Mouse (Mus musculus): ENCODE measurements at regions not wholly inside any gene's neighbourhood (a gene's known extent, or its start where the extent isn't known, plus 50 kb on each side); places are given as distances from the start of the nearest gene placed in this dataset.
A peak's percentile ranks its signal among the peaks of the same experiment; 100 is the strongest.

- H3K36me3 ChIP-seq (ENCODE audit: control insufficient read depth, insufficient read depth, low read length): no peaks in the 10 kb centered on the region
- no peak overlapping the region for H3K27ac ChIP-seq (ENCODE audit: low read length)
- ATAC-seq (ENCODE audit: low read depth): no peak
- H3K4me2 ChIP-seq (ENCODE audit: low read depth, low read length): no peak overlapping the region
- no peak overlapping the region for H3K9ac ChIP-seq (ENCODE audit: low read length)
- 46% methylated on average over 12 of the region's 12 CpGs for WGBS
- H3K9me3 ChIP-seq (ENCODE audit: control insufficient read depth, low read length): no peaks in the 10 kb centered on the region
- H3K4me3 ChIP-seq (ENCODE audit: low read length): no peak overlapping the region
- H3K27me3 ChIP-seq (ENCODE audit: control insufficient read depth, insufficient read depth, low read depth, low read length): peaks cover 8% of the 10 kb centered on the region
- H3K4me1 ChIP-seq (replicated peaks; ENCODE audit: control insufficient read depth, insufficient read depth, low read length): no peaks in the 10 kb centered on the region
Measured at GRCm38 (mm10) chr12:106374840-106375375, 364.9 kb downstream of the Vrk1 start.

- no peak for ATAC-seq (ENCODE audit: low read depth)
- Histone ChIP-seq H3K4me1 (replicated peaks; ENCODE audit: control insufficient read depth, insufficient read depth, low read length) (no peaks in the 10 kb centered on the region), H3K27ac (ENCODE audit: low read length) (no peak overlapping the region), H3K36me3 (ENCODE audit: control insufficient read depth, insufficient read depth, low read length) (no peaks in the 10 kb centered on the region), H3K4me2 (ENCODE audit: low read depth, low read length) (no peak overlapping the region), H3K4me3 (ENCODE audit: low read length) (no peak overlapping the region), H3K9ac (ENCODE audit: low read length) (no peak overlapping the region), H3K27me3 (ENCODE audit: control insufficient read depth, insufficient read depth, low read depth, low read length) (peaks cover 10% of the 10 kb centered on the region), H3K9me3 (ENCODE audit: control insufficient read depth, low read length) (no peaks in the 10 kb centered on the region)
- 87% methylated on average over 13 of the region's 13 CpGs for WGBS
Measured at GRCm38 (mm10) chr12:106375886-106376285, 365.9 kb downstream of the Vrk1 start.

GRCm38 (mm10) chr12:106376783-106377182 lies 366.8 kb downstream of the Vrk1 start:
- 58% methylated on average over 12 of the region's 12 CpGs for WGBS

GRCm38 (mm10) chr12:106377281-106377680 lies 367.3 kb downstream of the Vrk1 start:
- Histone ChIP-seq H3K4me1 (replicated peaks; ENCODE audit: control insufficient read depth, insufficient read depth, low read length) (no peaks in the 10 kb centered on the region), H3K27me3 (ENCODE audit: control insufficient read depth, insufficient read depth, low read depth, low read length) (peaks cover 10% of the 10 kb centered on the region), H3K27ac (ENCODE audit: low read length) (no peak overlapping the region), H3K9ac (ENCODE audit: low read length) (no peak overlapping the region), H3K36me3 (ENCODE audit: control insufficient read depth, insufficient read depth, low read length) (no peaks in the 10 kb centered on the region), H3K4me2 (ENCODE audit: low read depth, low read length) (no peak overlapping the region), H3K9me3 (ENCODE audit: control insufficient read depth, low read length) (no peaks in the 10 kb centered on the region), H3K4me3 (ENCODE audit: low read length) (no peak overlapping the region)
- WGBS: 86% methylated on average over 1 of the region's 1 CpGs
- ATAC-seq (ENCODE audit: low read depth): no peak

More at GRCm38 (mm10) chr12:106376783-106377182, 366.8 kb downstream of the Vrk1 start:
- no peak for ATAC-seq (ENCODE audit: low read depth)
- Histone ChIP-seq H3K27me3 (ENCODE audit: control insufficient read depth, insufficient read depth, low read depth, low read length) (peaks cover 10% of the 10 kb centered on the region), H3K27ac (ENCODE audit: low read length) (no peak overlapping the region), H3K4me3 (ENCODE audit: low read length) (no peak overlapping the region), H3K4me2 (ENCODE audit: low read depth, low read length) (no peak overlapping the region), H3K9me3 (ENCODE audit: control insufficient read depth, low read length) (no peaks in the 10 kb centered on the region), H3K9ac (ENCODE audit: low read length) (no peak overlapping the region), H3K4me1 (replicated peaks; ENCODE audit: control insufficient read depth, insufficient read depth, low read length) (no peaks in the 10 kb centered on the region), H3K36me3 (ENCODE audit: control insufficient read depth, insufficient read depth, low read length) (no peaks in the 10 kb centered on the region)

GRCm38 (mm10) chr12:106377761-106378160 lies 367.7 kb downstream of the Vrk1 start:
- Histone ChIP-seq H3K4me3 (ENCODE audit: low read length) (no peak overlapping the region), H3K4me1 (replicated peaks; ENCODE audit: control insufficient read depth, insufficient read depth, low read length) (no peaks in the 10 kb centered on the region), H3K27me3 (ENCODE audit: control insufficient read depth, insufficient read depth, low read depth, low read length) (peaks cover 10% of the 10 kb centered on the region), H3K4me2 (ENCODE audit: low read depth, low read length) (no peak overlapping the region), H3K9ac (ENCODE audit: low read length) (no peak overlapping the region), H3K36me3 (ENCODE audit: control insufficient read depth, insufficient read depth, low read length) (no peaks in the 10 kb centered on the region), H3K9me3 (ENCODE audit: control insufficient read depth, low read length) (no peaks in the 10 kb centered on the region), H3K27ac (ENCODE audit: low read length) (no peak overlapping the region)
- no peak for ATAC-seq (ENCODE audit: low read depth)
- 56% methylated on average over 5 of the region's 5 CpGs for WGBS

GRCm38 (mm10) chr12:106378303-106379075 lies 368.5 kb downstream of the Vrk1 start:
- Histone ChIP-seq H3K27me3 (ENCODE audit: control insufficient read depth, insufficient read depth, low read depth, low read length) (peaks cover 10% of the 10 kb centered on the region), H3K27ac (ENCODE audit: low read length) (no peak overlapping the region), H3K36me3 (ENCODE audit: control insufficient read depth, insufficient read depth, low read length) (no peaks in the 10 kb centered on the region), H3K9ac (ENCODE audit: low read length) (no peak overlapping the region), H3K4me1 (replicated peaks; ENCODE audit: control insufficient read depth, insufficient read depth, low read length) (no peaks in the 10 kb centered on the region), H3K9me3 (ENCODE audit: control insufficient read depth, low read length) (no peaks in the 10 kb centered on the region), H3K4me2 (ENCODE audit: low read depth, low read length) (peak overlapping the region; percentile 43), H3K4me3 (ENCODE audit: low read length) (peak overlapping the region; percentile 18; the same call in 1 of the 2 replicates)
- 22% methylated on average over 19 of the region's 19 CpGs for whole genome bisulfite sequencing
- ATAC-seq (ENCODE audit: low read depth): no peak

GRCm38 (mm10) chr12:106379151-106379594 lies 369.1 kb downstream of the Vrk1 start:
- ATAC-seq (ENCODE audit: low read depth): no peak
- Histone ChIP-seq H3K9ac (ENCODE audit: low read length) (no peak overlapping the region), H3K27ac (ENCODE audit: low read length) (no peak overlapping the region)

GRCm38 (mm10) chr12:106379779-106380178 lies 369.8 kb downstream of the Vrk1 start:
- H3K36me3 ChIP-seq (ENCODE audit: control insufficient read depth, insufficient read depth, low read length): no peaks in the 10 kb centered on the region
- no peak for ATAC-seq (ENCODE audit: low read depth)
- 36% methylated on average over 14 of the region's 14 CpGs for WGBS
- H3K4me1 ChIP-seq (replicated peaks; ENCODE audit: control insufficient read depth, insufficient read depth, low read length): no peaks in the 10 kb centered on the region
- no peak overlapping the region for H3K9ac ChIP-seq (ENCODE audit: low read length)
- H3K27ac ChIP-seq (ENCODE audit: low read length): no peak overlapping the region
- no peak overlapping the region for H3K4me3 ChIP-seq (ENCODE audit: low read length)
- H3K9me3 ChIP-seq (ENCODE audit: control insufficient read depth, low read length): no peaks in the 10 kb centered on the region
- H3K27me3 ChIP-seq (ENCODE audit: control insufficient read depth, insufficient read depth, low read depth, low read length): peaks cover 10% of the 10 kb centered on the region
- H3K4me2 ChIP-seq (ENCODE audit: low read depth, low read length): no peak overlapping the region

More at GRCm38 (mm10) chr12:106379151-106379594, 369.1 kb downstream of the Vrk1 start:
- no peaks in the 10 kb centered on the region for H3K36me3 ChIP-seq (ENCODE audit: control insufficient read depth, insufficient read depth, low read length)
- peaks cover 10% of the 10 kb centered on the region for H3K27me3 ChIP-seq (ENCODE audit: control insufficient read depth, insufficient read depth, low read depth, low read length)
- no peaks in the 10 kb centered on the region for H3K4me1 ChIP-seq (replicated peaks; ENCODE audit: control insufficient read depth, insufficient read depth, low read length)
- 3% methylated on average over 14 of the region's 14 CpGs for WGBS
- peak overlapping the region; percentile 43 for H3K4me2 ChIP-seq (ENCODE audit: low read depth, low read length)
- H3K9me3 ChIP-seq (ENCODE audit: control insufficient read depth, low read length): no peaks in the 10 kb centered on the region
- H3K4me3 ChIP-seq (ENCODE audit: low read length): peak overlapping the region; percentile 18; the same call in 1 of the 2 replicates

- Histone ChIP-seq H3K36me3 (ENCODE audit: control insufficient read depth, insufficient read depth, low read length) (no peaks in the 10 kb centered on the region), H3K4me3 (ENCODE audit: low read length) (no peak overlapping the region), H3K27me3 (ENCODE audit: control insufficient read depth, insufficient read depth, low read depth, low read length) (peaks cover 10% of the 10 kb centered on the region), H3K9me3 (ENCODE audit: control insufficient read depth, low read length) (no peaks in the 10 kb centered on the region), H3K4me1 (replicated peaks; ENCODE audit: control insufficient read depth, insufficient read depth, low read length) (no peaks in the 10 kb centered on the region), H3K27ac (ENCODE audit: low read length) (no peak overlapping the region), H3K4me2 (ENCODE audit: low read depth, low read length) (no peak overlapping the region), H3K9ac (ENCODE audit: low read length) (no peak overlapping the region)
- ATAC-seq (ENCODE audit: low read depth): no peak
- WGBS: 69% methylated on average over 15 of the region's 15 CpGs
Measured at GRCm38 (mm10) chr12:106381821-106382220, 371.8 kb downstream of the Vrk1 start.

Data from lung, embryonic 16.5 days (tissue).